Mouse (Mus musculus) liver, embryonic 14.5 days (tissue): ENCODE measurements at regions not wholly inside any gene's neighbourhood (a gene's known extent, or its start where the extent isn't known, plus 50 kb on each side); places are given as distances from the start of the nearest gene placed in this dataset.

Experiments
- CTCF ChIP-seq: IDR thresholded peaks from 2 replicates; pipeline ENCODE4 v1.5.1; 2016; ENCODE audit warnings: antibody characterized with exemption, low read depth, control low read depth
- EP300 ChIP-seq: IDR thresholded peaks from 2 replicates; pipeline ENCODE4 v1.6.1; 2016; ENCODE audit warnings: antibody characterized with exemption, low read depth

GRCm38 (mm10) chr4:53384104-53384503 is 56.1 kb upstream of the Slc44a1 start:
- no peak for TF ChIP-seq CTCF
- no peak for TF ChIP-seq EP300
